9 mouse cellular contexts compared by ENCODE assay signal in genomic region chr19:45007021-45007420, GRCm38 (mm10). TPM values are rescaled to one million over a fixed set of nuclear protein-coding genes. Genes with fewer than 3 reads are reported as not detected.
DNase-seq lines count a peak whose midpoint lies in the region; ATAC-seq and TF ChIP-seq lines count a peak whose summit lies in the region.
"Had no signal": no experiment of that assay in that cellular context is flagged by ENCODE, and none has a peak within 500 bp of the region (broad histone marks: within the 10 kb centered on the region; RNA-seq: fewer than 3 reads in every experiment).

No protein-coding gene starts in this region.

- TF ChIP-seq POLR2A in embryonic fibroblast, embryonic 13.5 days (IDR thresholded peaks at IDR 0.05; ENCODE audit: low read depth, low read length): peak; percentile 32; the same call in 1 of the 2 replicates

- H3K9ac ChIP-seq in liver, embryonic 12.5 days: peak overlapping the region; percentile 85

- TF ChIP-seq CTCF in C2C12 (IDR thresholded peaks at IDR 0.05; ENCODE audit: control insufficient read depth, insufficient read depth, insufficient read length): no peak
- TF ChIP-seq CTCF in embryonic fibroblast, embryonic 13.5 days (IDR thresholded peaks at IDR 0.05; ENCODE audit: borderline replicate concordance, insufficient read depth, low read length): no peak

- peaks cover 28% of the 10 kb centered on the region for H3K79me3 ChIP-seq in C2C12 (ENCODE audit: low read depth)

- peak overlapping the region; percentile 91 for H3K4me2 ChIP-seq in liver, embryonic 12.5 days

- H3K79me2 ChIP-seq in C2C12 (ENCODE audit: control insufficient read depth, insufficient read depth): peaks cover 52% of the 10 kb centered on the region

- peak overlapping the region; percentile 79 for H3K4me3 ChIP-seq in erythroblast, embryonic 14.5 days (replicated peaks)
- peak overlapping the region; percentile 91 for H3K4me3 ChIP-seq in C2C12 (ENCODE audit: insufficient read depth, poor library complexity, severe bottlenecking)
- peak overlapping the region; percentile 73 for H3K4me3 ChIP-seq in embryonic fibroblast, embryonic 13.5 days (ENCODE audit: insufficient read depth, low read length)
- H3K4me3 ChIP-seq in liver, embryonic 12.5 days: peak overlapping the region; percentile 96

- ATAC-seq in erythroblast, adult 5-6 weeks (replicated peaks; ENCODE audit: low FRiP score, poor library complexity, severe bottlenecking): no peak
- ATAC-seq in liver, embryonic 12.5 days: no peak

- no peak for DNase-seq in ovary, postnatal 10 days (ENCODE audit: low spot score)
- no peak for DNase-seq in adrenal gland, postnatal 10 days
- DNase-seq in layer of hippocampus, adult 9-11 months: no peak

- peaks cover 27% of the 10 kb centered on the region for H3K4me1 ChIP-seq in erythroblast, embryonic 14.5 days (ENCODE audit: control insufficient read depth)
- H3K4me1 ChIP-seq in embryonic fibroblast, embryonic 13.5 days (ENCODE audit: control insufficient read depth, insufficient read depth, low read length): peaks cover 8% of the 10 kb centered on the region
- peaks cover 35% of the 10 kb centered on the region for H3K4me1 ChIP-seq in liver, embryonic 12.5 days

- H3K27me3 ChIP-seq in erythroblast, embryonic 14.5 days (ENCODE audit: control insufficient read depth): no peaks in the 10 kb centered on the region
- H3K27me3 ChIP-seq in C2C12 (ENCODE audit: control insufficient read depth, insufficient read depth, insufficient read length): no peaks in the 10 kb centered on the region
- no peaks in the 10 kb centered on the region for H3K27me3 ChIP-seq in liver, embryonic 12.5 days (replicated peaks)
- H3K27me3 ChIP-seq: Patski had no signal

- H3ac ChIP-seq in C2C12 (ENCODE audit: control insufficient read depth, insufficient read length, low read depth): peak overlapping the region; percentile 82

- peak overlapping the region; percentile 75 for H3K27ac ChIP-seq in embryonic fibroblast, embryonic 13.5 days (ENCODE audit: insufficient read depth, low read length)
- peak overlapping the region; percentile 81; the same call in 1 of the 2 replicates for H3K27ac ChIP-seq in liver, embryonic 12.5 days

- 26% methylated on average over 17 of the region's 17 CpGs for WGBS in liver, embryonic 12.5 days (ENCODE audit: insufficient replicate concordance)

- no peaks in the 10 kb centered on the region for H3K9me3 ChIP-seq in erythroblast, embryonic 14.5 days (ENCODE audit: control insufficient read depth, low read length)
- H3K9me3 ChIP-seq in liver, embryonic 12.5 days (replicated peaks): no peaks in the 10 kb centered on the region

- peaks cover 67% of the 10 kb centered on the region for H3K36me3 ChIP-seq in erythroblast, embryonic 14.5 days (ENCODE audit: control insufficient read depth)
- H3K36me3 ChIP-seq in C2C12 (ENCODE audit: control insufficient read depth, insufficient read depth): peaks cover 56% of the 10 kb centered on the region
- peaks cover 73% of the 10 kb centered on the region for H3K36me3 ChIP-seq in liver, embryonic 12.5 days

TF ChIP-seq in C2C12, 6 proteins besides CTCF, POLR2A, EP300 and RAD21:
- TF ChIP-seq FOSL1 (IDR thresholded peaks at IDR 0.05; ENCODE audit: insufficient read depth, low read length, poor library complexity, severe bottlenecking) (no peak), CEBPB (IDR thresholded peaks at IDR 0.05; ENCODE audit: low read depth) (no peak), MYOD1 (IDR thresholded peaks at IDR 0.05; ENCODE audit: control insufficient read depth, insufficient read length, low read depth) (no peak), MYOG (IDR thresholded peaks at IDR 0.05; ENCODE audit: control insufficient read depth, extremely low read depth, insufficient read length) (no peak), USF1 (IDR thresholded peaks at IDR 0.05; ENCODE audit: low read depth) (no peak), MAX (IDR thresholded peaks at IDR 0.05) (no peak)
TF ChIP-seq in C2C12: peak in this region for 0.

RNA-seq across cellular contexts. Expression of gene Mrpl43, which starts 0.8 kb away (rescaled TPM):
- 7.0 and 7.7 TPM in 2 replicates for polyA plus RNA-seq in erythroblast, embryonic 14.5 days (2012)
- total RNA-seq in erythroblast, adult 5-6 weeks (2015; ENCODE audit: low replicate concordance): 9.2 and 14.0 TPM in 2 replicates
- 8.0 and 11.6 TPM in 2 replicates for total RNA-seq in erythroblast, adult 5-6 weeks (2017; ENCODE audit: low replicate concordance)
- polyA plus RNA-seq in C2C12 (2012; fragmentation: generic; extraction: Trizol): 63.0 TPM
- polyA plus RNA-seq in embryonic fibroblast, embryonic 13.5 days (2011; ENCODE audit: insufficient read length, low read depth, missing spikeins): 31.1 and 36.9 TPM in 2 replicates
- 45.8 and 47.6 TPM in 2 replicates for polyA plus RNA-seq in liver, embryonic 12.5 days (2016; fragmentation: Nextera tagmentation; extraction: Ambion mirVana)
- total RNA-seq in adrenal gland, postnatal 10 days (2021): 10 to 100 TPM; 50.0 to 58.3 TPM

RNA-seq across cellular contexts. Expression of gene Twnk, which starts 1.6 kb away (rescaled TPM):
- 0.17 and 0.29 TPM in 2 replicates for polyA plus RNA-seq in erythroblast, embryonic 14.5 days (2012)
- 0.84 and 3.5 TPM in 2 replicates for total RNA-seq in erythroblast, adult 5-6 weeks (2015; ENCODE audit: low replicate concordance)
- total RNA-seq in erythroblast, adult 5-6 weeks (2017; ENCODE audit: low replicate concordance): 1.9 and 5.2 TPM in 2 replicates
- 12.1 TPM for polyA plus RNA-seq in C2C12 (2012; fragmentation: generic; extraction: Trizol)
- polyA plus RNA-seq in embryonic fibroblast, embryonic 13.5 days (2011; ENCODE audit: insufficient read length, low read depth, missing spikeins): 7.8 and 8.3 TPM in 2 replicates
- polyA plus RNA-seq in liver, embryonic 12.5 days (2016; fragmentation: Nextera tagmentation; extraction: Ambion mirVana): 18.5 and 20.9 TPM in 2 replicates
- total RNA-seq in adrenal gland, postnatal 10 days (2021): 10 to 100 TPM; 26.2 to 29.5 TPM

RNA-seq across cellular contexts. Expression of gene Lzts2, which starts 7.2 kb away (rescaled TPM):
- polyA plus RNA-seq in erythroblast, embryonic 14.5 days (2012): 0.29 and 0.33 TPM in 2 replicates
- total RNA-seq in erythroblast, adult 5-6 weeks (2015; ENCODE audit: low replicate concordance): not detected in 2 replicates
- total RNA-seq in erythroblast, adult 5-6 weeks (2017; ENCODE audit: low replicate concordance): 0.42 and 0.60 TPM in 2 replicates
- polyA plus RNA-seq in C2C12 (2012; fragmentation: generic; extraction: Trizol): 59.2 TPM
- 54.1 and 62.0 TPM in 2 replicates for polyA plus RNA-seq in embryonic fibroblast, embryonic 13.5 days (2011; ENCODE audit: insufficient read length, low read depth, missing spikeins)
- 18.3 and 19.6 TPM in 2 replicates for polyA plus RNA-seq in liver, embryonic 12.5 days (2016; fragmentation: Nextera tagmentation; extraction: Ambion mirVana)
- 10 to 100 TPM; 63.1 to 77.8 TPM for total RNA-seq in adrenal gland, postnatal 10 days (2021)

RNA-seq across cellular contexts. Expression of gene Sema4g, which starts 18.1 kb away (rescaled TPM):
- 0.05 TPM in 2 replicates for polyA plus RNA-seq in erythroblast, embryonic 14.5 days (2012)
- not detected in 2 replicates for total RNA-seq in erythroblast, adult 5-6 weeks (2015; ENCODE audit: low replicate concordance)
- 0.09 TPM in 1 of 2 replicates, not detected in the other for total RNA-seq in erythroblast, adult 5-6 weeks (2017; ENCODE audit: low replicate concordance)
- 0.30 TPM for polyA plus RNA-seq in C2C12 (2012; fragmentation: generic; extraction: Trizol)
- 3.4 and 4.9 TPM in 2 replicates for polyA plus RNA-seq in embryonic fibroblast, embryonic 13.5 days (2011; ENCODE audit: insufficient read length, low read depth, missing spikeins)
- 2.4 TPM in 2 replicates for polyA plus RNA-seq in liver, embryonic 12.5 days (2016; fragmentation: Nextera tagmentation; extraction: Ambion mirVana)
- total RNA-seq in adrenal gland, postnatal 10 days (2021): 10 to 100 TPM; 18.3 to 26.3 TPM

RNA-seq across cellular contexts. Expression of gene Pdzd7, which starts 38.5 kb away (rescaled TPM):
- polyA plus RNA-seq in erythroblast, embryonic 14.5 days (2012): not detected in 2 replicates
- total RNA-seq in erythroblast, adult 5-6 weeks (2015; ENCODE audit: low replicate concordance): not detected in 2 replicates
- total RNA-seq in erythroblast, adult 5-6 weeks (2017; ENCODE audit: low replicate concordance): 0.28 TPM in 1 of 2 replicates, not detected in the other
- 0.14 TPM for polyA plus RNA-seq in C2C12 (2012; fragmentation: generic; extraction: Trizol)
- 0.42 and 0.74 TPM in 2 replicates for polyA plus RNA-seq in embryonic fibroblast, embryonic 13.5 days (2011; ENCODE audit: insufficient read length, low read depth, missing spikeins)
- polyA plus RNA-seq in liver, embryonic 12.5 days (2016; fragmentation: Nextera tagmentation; extraction: Ambion mirVana): not detected in 2 replicates
- under 1 TPM; 0.21 to 0.48 TPM for total RNA-seq in adrenal gland, postnatal 10 days (2021)

Comparison
In these comparisons a context has a peak if more than half of its experiments do, and no peak if none do; other contexts are left out.
1. RNA of gene Lzts2, which starts 7.2 kb away (polyA plus RNA-seq): 59.2 TPM in C2C12 (single experiment), 54.1 to 62.0 TPM in embryonic fibroblast, embryonic 13.5 days and 18.3 to 19.6 TPM in liver, embryonic 12.5 days; 0.29 to 0.33 TPM in erythroblast, embryonic 14.5 days; every median in the first group is over 10 times any median in the second.
2. Peak in every context shown above with its lines, with median percentiles within 50 percentile points of each other: H3K4me3 ChIP-seq.